Comparison of ENCODE assay signal across 8 mouse cellular contexts in the genomic region with DNA sequence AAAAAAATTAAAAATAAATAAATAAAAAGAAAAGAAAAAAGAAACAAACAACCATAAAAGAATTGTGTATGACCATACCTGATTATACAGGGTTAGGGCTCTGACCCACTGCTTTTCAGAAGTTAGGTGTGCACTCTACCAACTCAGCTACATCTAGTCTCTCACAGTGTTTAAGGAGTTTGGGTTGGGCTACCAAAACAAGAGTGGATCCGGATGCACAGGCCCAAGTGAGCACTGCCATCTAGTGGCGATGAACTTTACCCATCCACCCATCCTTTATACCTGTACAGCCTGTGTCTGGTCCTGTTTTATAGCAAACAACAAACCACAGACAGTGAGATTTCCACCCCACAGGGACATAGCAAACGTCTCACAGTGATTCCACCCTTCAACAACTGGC. TPM values are rescaled to one million over a fixed set of nuclear protein-coding genes. Genes with fewer than 3 reads are reported as not detected.
DNase-seq lines count a peak whose midpoint lies in the region; ATAC-seq lines count a peak whose summit lies in the region.

No protein-coding gene starts in this region.

- H3K27ac ChIP-seq in heart, embryonic 10.5 days: no peak overlapping the region
- H3K27ac ChIP-seq in midbrain, embryonic 11.5 days (ENCODE audit: low read depth, low read length): no peak overlapping the region

- no peak overlapping the region for H3K4me2 ChIP-seq in midbrain, embryonic 11.5 days

- no peak overlapping the region for H3K4me3 ChIP-seq in heart, embryonic 10.5 days
- H3K4me3 ChIP-seq in midbrain, embryonic 11.5 days (ENCODE audit: low read depth, low read length): no peak overlapping the region

- peak; percentile 94 for DNase-seq in heart, adult 11 months
- DNase-seq in heart, embryonic 10.5 days (ENCODE audit: low spot score): no peak
- DNase-seq in cerebellum, postnatal 4 days (ENCODE audit: low spot score in 2 of 2): peak; percentile 40 to 57
- peak; percentile 34 for DNase-seq in gastrocnemius, postnatal 25 days
- DNase-seq in kidney, adult 18-20 months: peak; percentile 75
- peak; percentile 35 to 49 for DNase-seq in left cerebral cortex, postnatal 36 days (ENCODE audit: low spot score in 2 of 2)
- peak; percentile 93 for DNase-seq in midbrain, embryonic 11.5 days (ENCODE audit: low spot score, missing footprints)
- peak; percentile 57 for DNase-seq in right cerebral cortex, postnatal 4 days

- no peaks in the 10 kb centered on the region for H3K9me3 ChIP-seq in heart, embryonic 10.5 days
- no peaks in the 10 kb centered on the region for H3K9me3 ChIP-seq in midbrain, embryonic 11.5 days (ENCODE audit: control insufficient read depth, low read length)

- H3K9ac ChIP-seq in midbrain, embryonic 11.5 days (ENCODE audit: low read length): no peak overlapping the region

- 2% methylated on average over 3 of the region's 3 CpGs for WGBS in heart, embryonic 10.5 days
- 4% methylated on average over 3 of the region's 3 CpGs for WGBS in midbrain, embryonic 11.5 days

- H3K36me3 ChIP-seq in heart, embryonic 10.5 days: no peaks in the 10 kb centered on the region
- H3K36me3 ChIP-seq in midbrain, embryonic 11.5 days (ENCODE audit: control insufficient read depth, insufficient read depth, low read length): no peaks in the 10 kb centered on the region

- intact Hi-C loops in left cerebral cortex, postnatal 36 days (cut with DNase I): loop anchor here (1.0 to 5.0 kb wide), 2 partner anchors 183 to 295 kb away; no protein-coding TSS in a partner anchor

- peak; percentile 74 for ATAC-seq in midbrain, embryonic 11.5 days (ENCODE audit: low FRiP score)

- no peaks in the 10 kb centered on the region for H3K4me1 ChIP-seq in heart, embryonic 10.5 days
- H3K4me1 ChIP-seq in midbrain, embryonic 11.5 days (ENCODE audit: control insufficient read depth, insufficient read depth, low read length): no peaks in the 10 kb centered on the region

- H3K27me3 ChIP-seq in heart, embryonic 10.5 days (ENCODE audit: insufficient read depth, poor library complexity, severe bottlenecking): no peaks in the 10 kb centered on the region
- no peaks in the 10 kb centered on the region for H3K27me3 ChIP-seq in midbrain, embryonic 11.5 days (ENCODE audit: control insufficient read depth, insufficient read depth, low read length)

RNA-seq across cellular contexts. Expression of a gene that starts 24.5 kb away (rescaled TPM):
- 4.9 and 5.2 TPM in 2 replicates for polyA plus RNA-seq in heart, embryonic 10.5 days (2016; fragmentation: Nextera tagmentation; extraction: Ambion mirVana)
- 1 to 10 TPM; 6.5 to 6.6 TPM for total RNA-seq in gastrocnemius, postnatal 25 days (2021)
- 1 to 10 TPM; 2.4 to 2.6 TPM for total RNA-seq in left cerebral cortex, postnatal 36 days (2021)
- 3.9 and 4.2 TPM in 2 replicates for polyA plus RNA-seq in midbrain, embryonic 11.5 days (2014; fragmentation: Nextera tagmentation; extraction: Ambion mirVana)
